Mouse (Mus musculus): ENCODE data around the gene Zdhhc17.

Gene Zdhhc17

DNA sequence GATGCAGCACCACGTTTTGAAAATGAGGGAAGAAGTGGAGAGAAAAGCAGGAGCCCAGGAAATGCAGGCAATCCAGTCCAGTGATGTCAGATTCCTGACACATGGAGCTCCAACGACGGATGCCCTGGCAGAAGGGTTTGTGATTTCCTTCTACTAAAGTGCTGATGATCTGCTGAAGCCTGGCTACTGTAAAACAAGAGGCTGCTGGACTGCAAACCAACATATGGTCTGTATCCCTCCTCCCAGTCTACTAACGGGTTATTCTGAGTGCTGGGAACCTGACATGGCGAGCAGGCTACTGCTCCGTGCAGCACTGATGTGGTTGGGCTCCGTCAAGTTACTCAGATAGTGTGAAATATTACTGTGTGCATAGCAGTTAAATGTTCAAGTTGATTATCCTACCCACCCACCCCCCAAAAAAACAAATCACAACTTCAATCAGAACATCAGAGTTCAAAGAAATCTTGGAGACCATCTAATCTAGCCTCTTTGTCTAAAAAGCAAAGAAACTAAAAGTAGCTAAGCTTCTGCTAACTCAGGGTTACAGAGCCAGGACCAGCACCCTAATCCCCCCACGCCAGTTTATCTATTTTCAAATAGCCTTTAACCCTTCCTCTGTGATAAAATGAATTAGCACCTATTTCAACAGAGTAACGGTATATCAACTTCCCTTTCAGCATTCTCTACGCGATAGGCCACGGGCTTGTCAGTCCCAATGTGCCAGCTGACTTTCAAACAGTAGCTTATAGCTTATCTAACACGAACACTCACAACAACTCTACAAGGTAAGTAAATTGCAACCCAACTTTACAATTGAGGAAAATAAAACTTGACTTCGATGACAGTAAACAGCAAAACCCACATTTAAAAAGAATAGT, 4.1 kb downstream of the Zdhhc17 start:
- DNase-seq (ENCODE audit: low spot score), result no peak

DNA sequence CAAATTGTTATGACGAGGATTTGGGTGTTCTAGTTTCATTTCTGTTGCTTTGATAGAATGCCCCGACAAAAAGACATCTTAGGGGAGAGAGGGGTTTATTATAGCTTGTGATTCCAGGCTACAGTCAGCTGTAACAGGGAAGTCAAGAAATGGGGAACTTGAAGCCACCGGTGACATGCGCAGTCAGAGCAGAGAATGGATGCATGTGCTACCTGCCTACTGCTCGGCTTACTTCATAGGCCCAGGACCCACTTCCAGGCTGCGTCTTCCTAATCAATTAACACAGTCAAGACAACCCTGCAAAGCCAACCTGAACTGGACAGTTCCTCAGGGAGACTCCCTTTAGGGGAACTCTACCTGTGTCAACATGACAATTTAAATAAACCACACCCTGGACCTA, 5.7 kb downstream of the Zdhhc17 start:
- DNase-seq (ENCODE audit: low spot score), result no peak

DNA sequence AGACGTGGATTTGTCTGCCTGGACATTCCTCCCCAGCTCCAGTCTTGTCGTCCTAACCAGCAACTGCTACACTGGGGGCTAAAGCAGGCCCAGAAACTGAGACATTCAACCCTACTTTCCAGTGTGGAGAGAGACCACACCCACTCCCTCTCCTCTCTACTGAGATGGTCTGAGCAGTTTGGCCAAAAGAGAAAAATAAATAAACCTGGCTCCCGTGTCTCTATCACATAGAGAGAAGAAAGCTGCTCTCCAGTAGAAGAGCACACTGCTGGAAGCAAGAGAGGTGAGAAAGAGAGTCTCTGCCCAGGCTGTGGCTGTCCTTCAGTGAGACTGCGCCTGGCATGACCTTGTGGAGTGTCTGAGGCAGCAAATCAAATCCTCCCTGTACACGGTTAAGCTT, 10.7 kb downstream of the Zdhhc17 start:
- no peak for DNase-seq (ENCODE audit: low spot score)

DNA sequence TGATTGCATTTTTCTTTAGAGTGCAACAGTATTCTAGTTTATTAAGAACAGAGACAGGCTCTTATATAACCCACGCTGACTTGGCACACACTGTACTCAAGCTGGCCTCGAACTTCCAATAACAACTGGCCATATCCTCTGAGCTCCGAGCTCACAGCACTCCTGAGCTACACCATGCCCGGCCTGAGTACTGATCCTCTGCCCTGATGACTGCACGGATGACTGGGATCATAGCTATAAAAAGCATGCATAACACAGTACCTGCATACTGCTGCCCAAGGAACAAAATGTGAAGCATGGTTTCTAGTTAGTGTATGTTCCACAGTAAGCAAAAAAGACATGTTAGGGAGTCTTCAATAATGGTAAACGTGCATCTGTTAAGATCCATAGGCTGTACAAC, 12.8 kb downstream of the Zdhhc17 start:
- DNase-seq (ENCODE audit: low spot score), result no peak

DNA sequence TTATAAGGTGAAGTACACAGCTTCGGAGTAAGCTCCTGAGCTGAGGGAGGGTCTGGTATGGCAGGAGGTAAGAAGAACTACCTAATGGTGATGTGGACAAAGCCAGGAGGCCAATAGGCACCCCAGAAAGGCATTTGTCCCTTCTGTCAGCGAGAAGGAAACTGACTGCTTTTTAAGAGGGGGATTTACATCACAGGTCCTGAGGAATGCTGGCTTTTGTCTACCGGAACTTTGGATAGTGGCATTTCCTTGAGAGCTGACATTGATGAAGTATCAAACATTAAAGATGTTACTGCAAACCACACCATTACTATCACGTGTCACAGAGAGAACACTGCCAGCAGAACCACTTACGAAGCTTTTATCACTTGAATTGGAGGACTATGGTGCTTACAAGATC, 15.2 kb downstream of the Zdhhc17 start:
- no peak for DNase-seq (ENCODE audit: low spot score)

DNA sequence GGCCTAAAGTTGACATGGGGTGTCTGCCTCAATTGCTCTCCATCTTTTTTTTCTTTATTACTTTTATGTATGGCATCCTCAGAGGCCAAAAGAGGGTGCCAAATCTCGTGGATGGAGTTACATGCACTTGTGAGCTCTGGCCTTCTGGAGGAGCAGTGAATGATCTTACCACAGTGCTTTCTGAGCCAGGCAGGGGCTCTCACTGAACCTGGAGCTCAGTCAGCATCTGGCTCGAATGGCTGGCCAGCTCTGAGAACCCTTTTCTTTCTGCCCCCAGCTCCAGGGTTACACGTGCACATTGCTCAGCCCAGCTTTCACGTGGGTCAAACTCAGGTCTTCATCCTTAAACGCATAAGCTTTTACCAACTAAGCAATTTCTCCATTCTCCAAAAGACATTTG, 16.7 kb downstream of the Zdhhc17 start:
- no peak for DNase-seq (ENCODE audit: low spot score)

DNA sequence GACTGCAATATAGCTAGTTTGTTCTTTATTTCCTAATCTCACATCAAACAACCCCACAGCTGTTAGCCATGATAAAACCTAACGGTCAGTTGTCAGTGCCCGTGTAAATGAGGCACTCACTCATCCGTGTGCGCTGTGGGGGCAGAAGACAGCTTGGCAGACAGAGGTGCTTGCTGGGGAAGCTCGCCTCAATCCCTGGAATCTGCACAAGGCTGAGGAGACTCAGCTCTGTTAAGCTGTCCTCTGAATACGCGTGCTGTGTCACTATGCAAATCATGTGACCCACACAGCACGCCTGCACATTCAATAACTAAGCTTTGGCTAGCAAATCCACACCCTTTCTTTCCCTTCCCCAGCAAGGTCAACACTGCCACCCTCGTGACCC, 17.9 kb downstream of the Zdhhc17 start:
- DNase-seq (ENCODE audit: low spot score), result no peak

DNA sequence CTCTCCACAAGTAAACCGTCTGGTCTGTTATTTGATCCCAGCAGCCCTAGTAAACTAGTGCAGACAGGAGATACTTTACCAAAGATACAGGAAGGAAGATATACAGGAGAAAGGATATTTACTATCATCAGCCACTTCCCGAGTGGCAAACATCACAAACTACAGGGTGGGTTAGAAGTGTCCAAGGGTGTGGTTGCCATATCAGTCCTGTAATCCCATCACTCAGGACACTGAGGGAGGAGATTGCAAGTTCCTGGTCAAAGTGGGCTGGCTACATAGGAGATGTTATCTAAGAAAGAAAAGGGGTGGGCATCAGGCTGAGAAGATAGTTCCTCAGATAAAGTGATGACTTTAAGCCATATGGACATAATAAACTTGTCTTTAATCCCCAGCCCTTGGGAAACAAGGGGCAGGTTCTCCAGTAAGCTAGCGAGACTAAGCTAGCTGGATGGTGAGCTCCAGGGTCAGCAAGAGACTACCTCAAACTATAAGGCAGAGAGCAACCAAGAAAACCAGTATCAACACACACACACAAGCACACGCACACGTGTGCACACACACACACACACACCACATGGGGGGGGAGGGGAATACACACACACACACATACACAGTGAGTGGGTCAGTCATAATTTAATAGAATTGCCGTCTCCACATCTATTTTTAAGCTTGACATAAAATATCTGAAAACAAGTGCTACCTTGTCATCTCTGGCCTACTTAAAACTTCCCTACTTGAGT, 18.5 kb downstream of the Zdhhc17 start:
- no peak for DNase-seq (ENCODE audit: low spot score)

DNA sequence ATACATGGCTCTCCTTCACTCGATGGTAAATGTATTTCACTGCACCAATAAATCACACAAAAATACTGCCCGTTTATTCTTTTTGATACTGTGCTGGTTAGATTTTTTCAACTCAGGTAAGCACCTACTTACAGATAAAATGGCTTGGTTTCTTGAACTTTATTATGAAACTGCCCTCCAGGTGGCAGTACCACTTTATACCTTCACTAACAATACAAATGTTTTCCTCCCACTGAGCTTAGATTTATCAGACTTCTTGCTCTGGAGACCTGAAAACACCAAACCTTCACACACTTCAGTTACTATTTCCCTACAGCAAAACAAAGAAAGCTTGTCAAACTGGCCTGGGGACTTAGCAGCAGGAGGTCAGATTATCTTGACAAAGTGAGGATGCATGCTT, 20.2 kb downstream of the Zdhhc17 start:
- DNase-seq (ENCODE audit: low spot score), result no peak

DNA sequence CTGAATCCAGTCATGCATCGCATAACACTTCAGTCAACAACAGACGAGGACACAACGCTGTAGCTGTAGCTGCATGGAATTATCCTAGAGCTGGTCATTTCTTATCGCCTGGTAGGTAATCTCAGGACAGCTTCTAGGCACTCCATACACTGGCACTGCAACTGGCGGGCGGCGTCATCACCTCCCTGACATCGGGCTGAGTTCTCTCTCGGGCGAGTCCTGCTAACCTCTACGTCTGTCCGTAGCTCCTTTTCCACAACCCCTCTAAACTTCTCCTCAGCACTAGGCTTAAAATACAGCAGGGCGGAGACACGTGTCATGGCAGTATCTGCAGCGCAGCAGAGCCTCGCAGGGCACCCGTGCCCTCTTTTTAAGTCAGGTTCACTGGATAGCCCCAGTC, 23.3 kb downstream of the Zdhhc17 start:
- DNase-seq (ENCODE audit: low spot score), result no peak

DNA sequence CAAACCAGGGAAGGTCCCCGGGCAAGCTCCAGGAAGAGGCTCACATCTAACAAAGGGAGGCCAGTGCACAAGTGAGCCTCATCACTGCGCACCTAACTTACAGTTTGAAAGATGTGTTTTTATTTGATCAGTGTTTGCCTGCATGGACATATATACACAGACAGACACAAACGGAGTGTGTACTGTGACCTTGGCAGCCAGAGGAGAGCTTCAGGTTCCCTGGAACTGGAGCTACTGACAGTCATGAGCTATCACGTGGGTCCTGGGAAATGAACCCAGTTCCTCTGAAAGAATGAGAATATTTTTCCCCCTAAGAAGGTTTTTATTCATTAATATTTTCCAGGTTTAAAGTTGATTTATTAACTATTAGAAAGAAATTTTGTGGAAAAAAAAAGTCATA, 27.2 kb downstream of the Zdhhc17 start:
- DNase-seq (ENCODE audit: low spot score), result no peak

DNA sequence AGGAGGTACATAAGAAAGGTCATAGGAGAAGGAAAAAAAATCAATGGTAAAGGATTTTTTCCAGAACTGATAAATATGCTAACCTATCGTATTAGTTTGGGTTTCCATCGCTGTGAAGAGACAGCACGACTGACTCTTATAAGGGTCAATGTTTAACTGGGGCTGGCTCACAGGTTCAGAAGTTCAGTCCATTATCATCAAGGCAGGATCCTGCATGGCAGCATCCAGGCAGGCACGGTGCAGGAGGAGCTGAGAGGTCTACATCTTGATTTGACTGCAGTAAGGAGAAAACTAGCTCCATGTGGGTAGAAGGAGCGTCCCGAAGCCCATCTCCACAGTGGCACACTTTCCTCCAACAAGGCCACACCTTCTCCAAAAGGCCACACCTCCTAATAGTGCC, 29.5 kb downstream of the Zdhhc17 start:
- DNase-seq (ENCODE audit: low spot score), result no peak

DNA sequence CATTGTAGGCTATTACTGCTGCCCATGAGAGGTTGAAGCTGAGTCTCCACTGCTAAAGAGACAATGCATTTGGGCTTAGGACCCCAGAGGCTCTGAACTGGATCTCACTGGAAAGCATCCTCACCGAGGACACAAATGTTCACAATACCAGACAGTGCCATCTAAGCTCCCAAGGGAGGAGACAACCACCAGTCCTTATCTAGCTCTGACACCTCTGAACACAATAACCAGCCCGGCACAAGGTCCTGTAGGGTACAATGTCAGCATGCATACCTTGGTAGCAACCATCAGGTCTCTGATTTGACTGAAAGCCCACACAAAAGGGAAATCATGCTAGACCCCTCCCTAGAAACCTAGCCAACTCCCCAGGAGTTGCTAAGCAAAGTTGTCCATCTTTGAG, 30.5 kb downstream of the Zdhhc17 start:
- DNase-seq (ENCODE audit: low spot score), result no peak

DNA sequence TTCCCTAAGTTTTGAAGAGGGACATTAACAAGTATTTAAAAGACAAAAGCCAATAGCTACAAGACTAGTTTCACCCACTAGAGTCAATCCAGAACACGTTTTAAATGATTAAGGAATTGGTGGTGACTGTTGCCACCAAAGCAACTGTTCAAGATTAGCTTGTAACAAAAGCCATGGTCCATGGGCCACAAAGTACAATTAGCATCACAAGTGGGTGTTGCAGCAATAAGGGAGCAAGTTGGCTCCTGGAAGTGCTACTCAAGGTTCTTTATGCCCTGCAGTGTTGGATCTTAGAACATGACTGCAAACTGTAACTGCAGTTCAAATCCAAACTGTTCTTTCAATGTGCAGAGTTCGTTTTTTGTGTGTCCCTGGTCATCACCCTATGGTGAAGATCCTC, 32.6 kb downstream of the Zdhhc17 start:
- no peak for DNase-seq (ENCODE audit: low spot score)

DNA sequence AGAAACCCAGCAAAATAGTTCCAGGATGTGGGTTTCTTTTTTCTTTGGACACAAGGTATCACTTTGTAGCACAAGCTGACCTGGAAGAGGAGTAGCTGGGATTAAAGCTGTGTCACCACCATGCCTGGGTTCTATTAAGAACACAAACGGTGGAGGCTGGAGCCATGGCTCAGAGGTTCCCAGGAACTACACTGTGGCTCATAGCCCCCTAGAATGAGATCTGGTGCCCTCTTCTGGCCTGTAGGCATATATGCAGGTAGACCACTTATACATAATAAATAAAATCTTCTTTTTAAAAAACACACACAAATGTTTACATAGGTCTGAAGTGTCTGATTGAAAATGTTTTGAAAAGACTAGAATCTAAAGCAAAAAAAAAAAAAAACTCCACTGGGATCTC, 33.9 kb downstream of the Zdhhc17 start:
- no peak for DNase-seq (ENCODE audit: low spot score)

DNA sequence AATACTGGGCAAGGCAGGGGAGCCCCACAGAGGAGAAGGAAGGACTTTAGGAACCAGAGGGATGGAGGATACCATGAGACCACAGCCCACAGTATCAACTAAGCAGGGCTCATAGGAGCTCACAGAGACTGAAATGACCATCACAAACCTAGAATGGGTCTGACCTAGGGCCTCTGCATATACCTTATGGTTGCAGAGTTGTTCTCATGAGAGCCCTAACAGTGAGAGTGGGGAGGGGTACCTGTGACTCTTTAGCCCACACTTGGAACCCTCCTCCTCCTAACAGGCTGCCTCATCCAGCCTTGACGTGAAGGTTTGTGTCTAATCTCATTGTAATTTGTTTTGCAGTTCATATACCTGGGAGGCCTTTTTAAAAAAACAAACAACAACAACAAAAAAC, 35.1 kb downstream of the Zdhhc17 start:
- DNase-seq (ENCODE audit: low spot score), result no peak

DNA sequence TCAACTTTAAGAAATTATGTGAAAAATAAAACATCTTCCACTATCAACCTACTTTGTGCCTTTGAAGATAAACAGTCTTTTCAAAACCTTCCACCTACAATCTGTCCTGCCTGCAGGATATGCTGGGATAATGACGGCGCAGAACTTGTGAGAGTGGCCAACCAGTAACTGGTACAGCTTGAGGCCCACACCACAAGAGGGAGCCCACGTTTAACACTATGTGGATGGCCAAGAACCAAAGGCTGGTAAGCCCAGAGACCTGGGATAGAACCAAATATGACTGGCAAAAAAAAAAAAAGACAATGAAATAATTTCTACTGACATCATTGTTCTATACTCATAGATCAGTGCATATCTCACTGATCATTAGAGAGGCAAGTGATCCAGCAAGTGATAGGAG, 35.5 kb downstream of the Zdhhc17 start:
- DNase-seq (ENCODE audit: low spot score), result no peak

DNA sequence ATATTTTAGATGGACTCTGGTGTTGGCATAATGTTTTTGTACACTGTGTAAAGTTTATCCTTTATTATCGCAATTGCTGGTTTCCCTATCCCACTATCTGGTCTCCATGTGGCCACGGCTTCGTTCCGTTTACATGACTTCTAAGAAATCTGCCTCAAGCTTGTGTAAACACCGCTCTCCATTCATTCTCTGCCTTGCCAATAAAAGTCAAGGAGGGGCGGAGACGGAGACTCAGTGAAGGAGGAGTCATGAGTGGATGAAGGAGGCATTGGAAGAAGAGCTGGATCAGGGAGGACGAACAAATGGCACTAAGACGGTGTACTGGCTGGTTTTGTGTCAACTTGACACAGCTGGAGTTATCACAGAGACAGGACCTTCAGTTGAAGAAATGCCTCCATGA, 37.9 kb downstream of the Zdhhc17 start:
- no peak for DNase-seq (ENCODE audit: low spot score)

DNA sequence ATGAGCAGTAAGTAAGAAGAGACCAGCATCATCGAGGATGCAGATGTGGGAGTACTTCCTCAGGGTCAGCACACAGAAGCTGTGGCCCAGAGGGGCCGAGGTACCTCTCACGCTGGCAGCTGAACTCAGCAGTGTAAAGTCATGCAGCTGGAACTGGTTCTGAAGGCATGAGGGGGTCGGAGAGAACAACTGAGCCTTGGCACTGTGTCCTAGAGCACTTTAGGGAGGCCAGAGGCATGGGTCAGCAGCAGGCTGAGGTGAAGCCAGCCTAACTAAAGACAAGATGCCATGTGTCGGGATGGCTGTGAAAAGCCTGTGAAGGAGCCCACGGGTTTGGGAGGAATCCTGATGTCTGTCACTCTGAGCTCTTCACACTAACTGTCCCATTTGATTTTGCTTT, 38.5 kb downstream of the Zdhhc17 start:
- no peak for DNase-seq (ENCODE audit: low spot score)

DNA sequence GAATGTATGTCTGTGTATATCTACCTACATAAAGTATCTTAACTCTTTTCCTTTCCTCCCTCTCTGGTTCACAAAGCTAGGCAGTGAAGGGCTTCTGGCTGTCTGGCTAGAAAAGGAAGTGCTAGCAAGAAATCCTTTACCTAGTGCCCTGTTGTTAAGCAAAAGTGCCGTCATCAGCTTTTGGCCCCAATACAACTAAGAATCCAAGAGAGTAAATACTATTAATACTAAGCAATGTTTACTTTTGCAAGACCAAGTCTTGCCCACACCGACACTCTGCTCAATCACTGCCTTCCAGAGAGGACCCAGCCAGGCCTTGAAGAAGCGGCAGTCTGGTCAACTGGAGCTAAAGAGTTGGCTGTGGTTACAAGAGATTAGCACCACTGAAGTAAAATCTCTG, 38.9 kb downstream of the Zdhhc17 start:
- no peak for DNase-seq (ENCODE audit: low spot score)

DNA sequence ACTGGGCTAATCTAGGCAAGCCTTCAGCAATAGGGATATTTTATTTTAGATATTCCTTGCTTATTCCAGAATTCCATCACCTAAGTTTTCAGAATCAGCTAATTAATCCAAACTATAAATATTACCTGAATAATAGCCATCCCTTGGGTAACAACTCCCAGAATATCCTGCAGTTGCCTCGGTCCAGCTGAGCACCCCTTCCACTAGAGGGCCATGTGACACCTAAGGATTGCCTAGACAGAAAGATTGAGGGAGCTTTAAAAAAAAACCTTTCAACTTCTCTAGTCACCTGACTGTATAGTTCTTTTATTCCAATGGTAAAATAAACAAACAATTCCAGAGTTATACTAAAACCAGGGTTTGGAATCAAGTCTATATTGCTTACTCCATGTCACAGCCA, 47.8 kb downstream of the Zdhhc17 start:
- DNase-seq (ENCODE audit: low spot score), result no peak

DNA sequence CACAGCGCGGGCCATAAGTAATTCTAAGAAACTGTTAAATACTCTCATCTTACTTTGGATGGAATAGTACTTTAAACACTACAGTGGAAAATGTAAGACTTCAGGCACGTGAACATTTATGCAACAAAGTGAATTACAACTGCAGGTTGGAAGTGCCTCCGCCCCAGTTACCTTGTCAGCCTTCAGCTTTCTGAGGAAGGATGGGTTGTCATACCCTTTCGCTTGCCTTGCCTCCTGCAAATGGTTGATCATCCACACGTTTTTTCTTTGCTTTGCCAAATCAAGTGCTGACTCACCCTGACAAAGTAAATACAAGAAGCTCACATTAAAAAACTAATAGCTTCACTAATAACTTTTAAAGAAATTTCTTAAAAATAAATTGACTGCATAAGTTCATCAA, 49.1 kb downstream of the Zdhhc17 start:
- no peak for DNase-seq (ENCODE audit: low spot score)

DNA sequence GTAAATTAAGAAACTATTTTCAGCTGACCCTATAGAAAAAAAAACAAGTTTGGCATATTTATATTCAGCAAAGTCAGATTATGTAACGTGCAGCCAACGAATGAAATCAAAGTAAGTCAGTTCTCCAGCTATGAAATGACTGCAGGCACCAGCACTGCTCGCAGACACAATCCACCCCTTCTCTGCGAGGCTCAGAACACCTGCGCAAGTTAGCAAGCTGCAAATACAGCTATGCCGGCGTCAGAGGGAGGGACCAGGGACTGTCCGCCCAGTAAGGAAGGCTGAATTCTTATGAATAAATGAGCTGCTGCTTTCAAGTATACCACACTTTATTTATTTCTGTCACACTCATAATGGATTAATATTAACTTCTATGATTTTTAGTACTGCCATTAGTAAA, 50.2 kb downstream of the Zdhhc17 start:
- no peak for DNase-seq (ENCODE audit: low spot score)

DNA sequence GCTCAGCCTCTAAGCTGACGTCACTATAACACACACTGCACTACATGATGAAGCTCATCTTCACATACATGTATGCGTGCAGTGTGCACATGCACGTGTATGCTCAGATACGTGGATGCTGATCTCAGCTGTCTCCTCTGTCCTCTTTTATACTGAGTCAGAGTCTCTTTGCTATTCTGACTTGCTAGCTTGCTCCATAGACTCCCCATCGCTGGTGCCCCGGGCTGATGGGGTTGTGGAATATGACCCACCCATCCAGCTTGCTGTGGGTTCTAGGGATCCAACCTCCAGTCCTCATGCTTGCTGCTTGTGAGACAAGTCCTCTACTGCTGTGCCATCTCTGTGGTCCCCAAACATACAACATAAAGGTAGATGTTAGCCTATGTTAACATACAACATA, 51.1 kb downstream of the Zdhhc17 start:
- DNase-seq (ENCODE audit: low spot score), result no peak
